Mouse (Mus musculus) embryo, embryonic 9.5 days (tissue): ENCODE data around the gene Vmn2r19.
"Not testable (repeated sequence)": the region's sequence is repeated elsewhere in the genome, so short reads cannot be mapped to it uniquely, and the experiment has no call there.

Experiments
- DNase-seq: peaks from one replicate; pipeline ENCODE4 v3.0.0-alpha.2; 2017; ENCODE audit errors: extremely low spot score

The Vmn2r19 gene

GRCm38 (mm10) chr6:123308033-123308432 lies at the start of gene Vmn2r19:
Vmn2r19 (plus strand) TSS chr6:123308333.
- DNase-seq = no peak

- DNase-seq = no peak
Measured at GRCm38 (mm10) chr6:123258946-123259345, 49.2 kb upstream of the Vmn2r19 start.

- DNase-seq = no peak
Measured at GRCm38 (mm10) chr6:123259889-123260603, 48.1 kb upstream of the Vmn2r19 start.

- no peak for DNase-seq
Measured at GRCm38 (mm10) chr6:123260868-123261267, 47.3 kb upstream of the Vmn2r19 start.

- DNase-seq = no peak
Measured at GRCm38 (mm10) chr6:123261555-123262161, 46.5 kb upstream of the Vmn2r19 start, which contains the start of gene Clec4d. Clec4d (plus strand) TSS chr6:123262111.

GRCm38 (mm10) chr6:123264194-123264593 lies 43.9 kb upstream of the Vmn2r19 start:
- no peak for DNase-seq

GRCm38 (mm10) chr6:123265809-123266208 lies 42.3 kb upstream of the Vmn2r19 start:
- no peak for DNase-seq

- no peak for DNase-seq
Measured at GRCm38 (mm10) chr6:123266945-123267344, 41.2 kb upstream of the Vmn2r19 start.

- no peak for DNase-seq
Measured at GRCm38 (mm10) chr6:123279443-123279842, 28.7 kb upstream of the Vmn2r19 start.

GRCm38 (mm10) chr6:123286311-123286710 lies 21.8 kb upstream of the Vmn2r19 start:
- no peak for DNase-seq

- no peak for DNase-seq
Measured at GRCm38 (mm10) chr6:123288931-123289330, 19.2 kb upstream of the Vmn2r19 start.

- no peak for DNase-seq
Measured at GRCm38 (mm10) chr6:123289753-123290152, 18.4 kb upstream of the Vmn2r19 start, which contains the start of gene Clec4e. Clec4e (minus strand) TSS chr6:123289870.

GRCm38 (mm10) chr6:123292751-123293400 lies 15.3 kb upstream of the Vmn2r19 start:
- DNase-seq = no peak

- DNase-seq = not testable (repeated sequence)
Measured at GRCm38 (mm10) chr6:123293509-123293908, 14.6 kb upstream of the Vmn2r19 start.

- no peak for DNase-seq
Measured at GRCm38 (mm10) chr6:123296687-123297086, 11.4 kb upstream of the Vmn2r19 start.

- not testable (repeated sequence) for DNase-seq
Measured at GRCm38 (mm10) chr6:123306315-123306714, 1.8 kb upstream of the Vmn2r19 start.

GRCm38 (mm10) chr6:123332503-123332902 lies 24.4 kb downstream of the Vmn2r19 start:
- DNase-seq = no peak

GRCm38 (mm10) chr6:123340093-123340492 lies 32.0 kb downstream of the Vmn2r19 start:
- no peak for DNase-seq

GRCm38 (mm10) chr6:123346141-123346540 lies 38.0 kb downstream of the Vmn2r19 start:
- DNase-seq = no peak
